Mouse (Mus musculus) c-Kit-positive CD71-negative TER-119-negative erythroid progenitor cells, embryonic 14.5 days (primary cell): ENCODE results near the gene Snorc.

ENCODE experiments used
- DNase-seq: peaks from one replicate; pipeline ENCODE4 v3.0.0-alpha.2; 2013; ENCODE audit warnings: low read depth

Gene Snorc

DNA sequence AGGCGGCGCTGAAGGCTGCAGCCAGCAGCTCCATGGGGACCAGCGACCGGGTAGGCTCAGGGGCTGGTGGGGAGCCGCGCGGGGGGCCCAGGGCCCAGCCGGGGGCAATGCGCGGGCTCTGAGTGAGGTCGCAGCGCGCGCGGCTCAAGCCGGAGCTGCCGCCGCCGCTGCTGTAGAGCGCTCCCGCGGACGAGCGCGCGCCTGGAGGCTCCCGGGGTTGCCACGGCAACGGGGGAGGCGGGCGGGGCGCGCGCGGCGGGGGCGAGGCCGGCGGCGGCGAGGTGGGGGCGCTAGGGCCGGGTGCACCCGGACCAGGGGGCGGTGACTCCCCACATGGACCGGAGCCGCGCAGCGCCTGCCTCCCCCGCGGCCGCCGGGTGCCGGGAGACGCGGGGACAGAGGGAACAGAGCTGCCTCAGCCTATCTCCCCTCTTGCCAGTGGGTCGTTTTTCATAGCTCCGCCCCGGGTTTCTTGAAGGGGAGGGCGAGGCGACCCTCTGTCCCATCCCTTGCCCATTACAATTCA lies 40.2 kb downstream of the Snorc start:
- DNase-seq, result no peak

DNA sequence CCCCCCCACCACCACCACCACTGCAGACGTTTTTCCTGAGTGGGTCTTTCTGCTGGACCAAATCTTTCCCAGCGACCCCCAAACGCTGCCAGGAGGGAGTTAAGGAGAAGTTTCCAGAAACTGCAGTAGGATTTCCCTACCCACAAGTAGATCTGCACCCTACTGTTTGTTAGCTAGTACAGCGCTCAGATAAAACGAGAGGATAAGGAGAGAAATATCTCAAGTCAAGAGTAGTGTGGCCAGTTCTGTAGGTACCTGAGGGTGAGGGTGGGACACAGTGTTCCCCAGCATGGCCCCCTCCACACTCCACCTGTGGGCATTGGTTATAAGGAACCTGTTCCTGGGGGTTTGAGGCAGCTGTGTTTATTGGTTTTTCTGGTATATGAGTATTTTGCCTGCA lies 40.8 kb downstream of the Snorc start:
- no peak for DNase-seq

DNA sequence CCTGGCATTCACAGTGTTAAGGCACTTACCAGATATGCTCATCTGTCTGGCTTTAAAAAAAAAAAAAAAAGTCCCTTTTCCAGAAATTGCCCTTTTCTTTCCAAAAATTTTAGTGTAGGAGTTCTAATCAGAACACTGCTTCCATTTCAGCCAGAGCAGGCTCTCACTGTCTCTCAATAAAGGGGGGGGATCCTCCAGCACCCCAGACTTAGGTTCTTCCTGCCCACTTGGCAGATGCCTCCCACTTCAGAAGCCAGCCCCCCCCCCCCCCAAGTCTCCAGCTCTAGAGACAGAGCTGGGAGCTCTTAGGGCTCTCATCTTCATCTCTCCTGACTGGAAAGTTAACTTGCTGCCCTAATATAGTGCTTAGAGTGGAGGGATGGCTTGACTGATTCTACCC lies 50.4 kb downstream of the Snorc start:
- DNase-seq, result no peak

DNA sequence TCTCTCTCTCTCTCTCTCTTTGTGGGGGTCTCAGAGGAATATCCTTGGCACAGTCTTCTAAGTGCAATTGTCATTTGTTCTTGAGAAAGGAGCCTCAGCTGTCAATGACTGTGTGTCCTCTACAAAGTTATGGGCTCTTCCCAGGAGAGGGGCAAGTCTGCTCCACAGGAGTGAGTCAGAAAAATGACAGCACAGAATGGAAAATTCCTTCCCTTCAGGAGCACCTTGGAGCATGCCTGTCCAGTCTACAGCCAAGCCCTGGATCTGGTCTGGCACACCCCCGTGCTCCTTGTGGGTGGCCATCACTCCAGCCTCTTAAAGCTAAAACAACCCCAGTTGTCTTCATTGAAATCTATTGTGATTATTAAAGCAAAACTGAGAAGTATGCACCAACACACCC lies 51.5 kb downstream of the Snorc start:
- DNase-seq, result no peak

DNA sequence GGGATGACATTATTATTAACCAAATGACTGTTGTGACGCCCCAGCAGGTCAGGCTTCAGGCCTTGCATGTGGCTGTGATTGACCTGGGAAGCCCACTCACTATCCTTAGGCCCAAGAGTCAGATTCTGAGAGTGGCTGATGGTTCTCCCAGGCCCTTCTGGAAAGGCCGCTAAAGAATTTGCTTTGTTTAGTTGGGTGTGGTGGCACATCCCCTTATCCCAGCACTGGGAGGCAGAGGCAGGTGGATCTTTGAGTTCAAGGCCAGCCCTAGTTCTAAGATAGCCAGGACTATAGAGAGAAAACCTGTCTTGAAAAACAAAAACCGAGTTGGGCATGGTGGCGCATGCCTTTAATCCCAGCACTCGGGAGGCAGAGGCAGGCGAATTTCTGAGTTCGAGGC lies 55.0 kb downstream of the Snorc start:
- no peak for DNase-seq
